Mouse (Mus musculus): ENCODE data around the gene Pkd1l2. TPM values are rescaled to one million over a fixed set of nuclear protein-coding genes. Genes with fewer than 3 reads are reported as not detected.

Pkd1l2 gene
- total RNA-seq (2021) = 0.60 and 0.85 TPM in 2 replicates
- long read RNA-seq, experiment 1, partial matches to known transcripts = 0 of 3 reads
- long read RNA-seq, experiment 1, other reads (novel, unspliced or antisense) = 3 of 3 reads
- long read RNA-seq, experiment 2, partial matches to known transcripts = 0 of 4 reads
- long read RNA-seq, experiment 2, other reads (novel, unspliced or antisense) = 4 of 4 reads

GRCm38 (mm10) chr8:117082399-117082872 lies at the start of gene Pkd1l2:
Gene Pkd1l2, minus strand, starts transcription at chr8:117082449.
- DNase-seq = no peak

- DNase-seq = no peak
Measured at GRCm38 (mm10) chr8:117127063-117127462, 44.8 kb upstream of the Pkd1l2 start.

GRCm38 (mm10) chr8:117126411-117126810 lies 44.2 kb upstream of the Pkd1l2 start:
- DNase-seq = no peak

GRCm38 (mm10) chr8:117125854-117126253 lies 43.6 kb upstream of the Pkd1l2 start:
- DNase-seq = no peak

GRCm38 (mm10) chr8:117123850-117124633 lies 41.8 kb upstream of the Pkd1l2 start:
- DNase-seq = no peak

- DNase-seq = no peak
Measured at GRCm38 (mm10) chr8:117121277-117121676, 39.0 kb upstream of the Pkd1l2 start.

- DNase-seq = no peak
Measured at GRCm38 (mm10) chr8:117118409-117118808, 36.2 kb upstream of the Pkd1l2 start.

GRCm38 (mm10) chr8:117116534-117116933 lies 34.3 kb upstream of the Pkd1l2 start:
- DNase-seq = no peak

- peak; percentile 47 for DNase-seq
Measured at GRCm38 (mm10) chr8:117115676-117116446, 33.6 kb upstream of the Pkd1l2 start.

- no peak for DNase-seq
Measured at GRCm38 (mm10) chr8:117115094-117115493, 32.8 kb upstream of the Pkd1l2 start.

GRCm38 (mm10) chr8:117112261-117112660 lies 30.0 kb upstream of the Pkd1l2 start:
- DNase-seq = peak; percentile 35

- no peak for DNase-seq
Measured at GRCm38 (mm10) chr8:117111641-117112040, 29.4 kb upstream of the Pkd1l2 start.

GRCm38 (mm10) chr8:117109801-117110390 lies 27.6 kb upstream of the Pkd1l2 start:
- DNase-seq = peak; percentile 85

- DNase-seq = no peak
Measured at GRCm38 (mm10) chr8:117109018-117109711, 26.9 kb upstream of the Pkd1l2 start.

- peak; percentile 71 for DNase-seq
Measured at GRCm38 (mm10) chr8:117107533-117107932, 25.3 kb upstream of the Pkd1l2 start.

GRCm38 (mm10) chr8:117097564-117098191 lies 15.4 kb upstream of the Pkd1l2 start:
- DNase-seq = peak; percentile 49

- no peak for DNase-seq
Measured at GRCm38 (mm10) chr8:117097051-117097563, 14.9 kb upstream of the Pkd1l2 start.

- no peak for DNase-seq
Measured at GRCm38 (mm10) chr8:117095647-117096046, 13.4 kb upstream of the Pkd1l2 start, which contains the start of gene Bco1. Gene Bco1, plus strand, starts transcription at chr8:117095854.

GRCm38 (mm10) chr8:117094053-117094452 lies 11.8 kb upstream of the Pkd1l2 start:
- DNase-seq = peak; percentile 67

GRCm38 (mm10) chr8:117089802-117090201 lies 7.6 kb upstream of the Pkd1l2 start:
- DNase-seq = no peak

- DNase-seq = no peak
Measured at GRCm38 (mm10) chr8:117087036-117087435, 4.8 kb upstream of the Pkd1l2 start.
